Mouse (Mus musculus) myocyte (in vitro differentiated cells): ENCODE measurements at regions not wholly inside any gene's neighbourhood (a gene's known extent, or its start where the extent isn't known, plus 50 kb on each side); places are given as distances from the start of the nearest gene placed in this dataset.

ENCODE experiments used
- H3K27me3 ChIP-seq: one replicate; pipeline ENCODE4 v1.6.1; 2011; ENCODE audit not compliant: control insufficient read depth, insufficient read depth, insufficient read length
- H3K36me3 ChIP-seq: one replicate; pipeline ENCODE4 v1.6.1; 2011; ENCODE audit not compliant: control insufficient read depth, insufficient read depth
- H3K4me2 ChIP-seq: one replicate; pipeline ENCODE4 v1.6.1; 2011; ENCODE audit warnings: low read depth, control low read depth
- H3K4me3 ChIP-seq: one replicate; pipeline ENCODE4 v1.5.1; 2011; ENCODE audit warnings: mild to moderate bottlenecking, control low read depth, moderate library complexity
- H3K79me2 ChIP-seq: one replicate; pipeline ENCODE4 v1.6.1; 2011; ENCODE audit not compliant: control insufficient read depth, insufficient read depth
- H3ac ChIP-seq: one replicate; pipeline ENCODE4 v1.6.1; 2011; ENCODE audit not compliant: control insufficient read depth, insufficient read length
- CEBPB ChIP-seq: IDR thresholded peaks from 2 replicates; pipeline ENCODE4 v1.6.1; 2011; ENCODE audit warnings: mild to moderate bottlenecking, moderate library complexity; ENCODE audit not compliant: poor library complexity, insufficient read depth, severe bottlenecking
- E2F4 ChIP-seq: IDR thresholded peaks from one replicate; pipeline ENCODE4 v1.6.1; 2011; ENCODE audit warnings: mild to moderate bottlenecking, control low read depth, moderate library complexity; ENCODE audit not compliant: insufficient read depth
- MAX ChIP-seq: IDR thresholded peaks from one replicate; pipeline ENCODE4 v1.6.1; 2011; ENCODE audit warnings: low read depth, mild to moderate bottlenecking, control low read depth
- MYOD1 ChIP-seq, 3 experiments: IDR thresholded peaks; one replicate each; pipeline ENCODE4 v1.6.1; 2011; ENCODE audit warnings: control low read depth in 2 of 3, low read depth in 2 of 3, mild to moderate bottlenecking in 2 of 3, moderate library complexity in 1 of 3; ENCODE audit not compliant: insufficient read length in 2 of 3, control insufficient read depth in 1 of 3
- MYOG ChIP-seq, 3 experiments: IDR thresholded peaks; one replicate each; pipeline ENCODE4 v1.6.1; 2011; ENCODE audit warnings: control low read depth in 2 of 3, low read depth in 2 of 3, mild to moderate bottlenecking in 2 of 3; ENCODE audit not compliant: insufficient read length in 2 of 3, control insufficient read depth in 1 of 3, insufficient read depth in 1 of 3
- POLR2A ChIP-seq: IDR thresholded peaks from one replicate; pipeline ENCODE4 v1.6.1; 2011; ENCODE audit warnings: low read depth, mild to moderate bottlenecking, control low read depth, moderate library complexity; ENCODE audit not compliant: insufficient read length
- POLR2AphosphoS2 ChIP-seq: IDR thresholded peaks from one replicate; pipeline ENCODE4 v1.6.1; 2011; ENCODE audit warnings: low read depth, control low read depth; ENCODE audit not compliant: insufficient read length
- REST ChIP-seq: IDR thresholded peaks from one replicate; pipeline ENCODE4 v1.6.1; 2011; ENCODE audit warnings: mild to moderate bottlenecking, control low read depth, moderate library complexity; ENCODE audit not compliant: insufficient read depth, insufficient read length
- SRF ChIP-seq: IDR thresholded peaks from one replicate; pipeline ENCODE4 v1.6.1; 2011; ENCODE audit warnings: low read depth; ENCODE audit not compliant: control insufficient read depth, insufficient read length
- TCF12 ChIP-seq: IDR thresholded peaks from one replicate; pipeline ENCODE4 v1.6.1; 2011; ENCODE audit warnings: mild to moderate bottlenecking, control low read depth; ENCODE audit not compliant: poor library complexity, insufficient read depth, severe bottlenecking
- TCF3 ChIP-seq: IDR thresholded peaks from one replicate; pipeline ENCODE4 v1.6.1; 2011; ENCODE audit warnings: low read depth, control low read depth; ENCODE audit not compliant: insufficient read length
- USF1 ChIP-seq: IDR thresholded peaks from one replicate; pipeline ENCODE4 v1.6.1; 2011; ENCODE audit warnings: low read depth, mild to moderate bottlenecking, control low read depth, moderate library complexity

- no peaks in the 10 kb centered on the region for H3K36me3 ChIP-seq
- no peak for TF ChIP-seq CEBPB
- no peak for TF ChIP-seq POLR2AphosphoS2
- no peak for TF ChIP-seq MYOG (IDR thresholded peaks at IDR 0.05; ENCODE audit: control insufficient read depth in 1 of 3, insufficient read depth in 1 of 3, insufficient read length in 2 of 3, low read depth in 2 of 3)
- no peak for TF ChIP-seq MYOD1 (IDR thresholded peaks at IDR 0.05; ENCODE audit: control insufficient read depth in 1 of 3, insufficient read length in 2 of 3, low read depth in 2 of 3)
- no peak for TF ChIP-seq REST
- TF ChIP-seq SRF, result no peak
- no peak for TF ChIP-seq TCF3
- no peak for TF ChIP-seq E2F4
- TF ChIP-seq MAX, result no peak
- TF ChIP-seq POLR2A, result no peak
- TF ChIP-seq USF1, result no peak
- TF ChIP-seq TCF12, result no peak
- no peaks in the 10 kb centered on the region for H3K27me3 ChIP-seq
- H3ac ChIP-seq, result no peak overlapping the region
- no peaks in the 10 kb centered on the region for H3K79me2 ChIP-seq
- no peak overlapping the region for H3K4me3 ChIP-seq
- no peak overlapping the region for H3K4me2 ChIP-seq
These were observed 155.4 kb downstream of the Tgfb2 start for GRCm38 (mm10) chr1:186550265-186550885.

GRCm38 (mm10) chr1:186549207-186549606, 156.6 kb downstream of the Tgfb2 start:
- TF ChIP-seq E2F4, result no peak
- TF ChIP-seq USF1, result no peak
- no peak for TF ChIP-seq POLR2A
- TF ChIP-seq MAX, result no peak
- TF ChIP-seq CEBPB, result no peak
- TF ChIP-seq TCF12, result no peak
- TF ChIP-seq POLR2AphosphoS2, result no peak
- no peak for TF ChIP-seq MYOD1 (IDR thresholded peaks at IDR 0.05; ENCODE audit: control insufficient read depth in 1 of 3, insufficient read length in 2 of 3, low read depth in 2 of 3)
- TF ChIP-seq TCF3, result no peak
- no peak for TF ChIP-seq REST
- no peak for TF ChIP-seq MYOG (IDR thresholded peaks at IDR 0.05; ENCODE audit: control insufficient read depth in 1 of 3, insufficient read depth in 1 of 3, insufficient read length in 2 of 3, low read depth in 2 of 3)
- TF ChIP-seq SRF, result no peak
- Histone ChIP-seq H3K4me3 (no peak overlapping the region), H3K79me2 (no peaks in the 10 kb centered on the region), H3ac (no peak overlapping the region), H3K36me3 (no peaks in the 10 kb centered on the region), H3K27me3 (no peaks in the 10 kb centered on the region), H3K4me2 (no peak overlapping the region)

GRCm38 (mm10) chr1:186546386-186547185, 159.2 kb downstream of the Tgfb2 start:
- Histone ChIP-seq H3K36me3 (no peaks in the 10 kb centered on the region), H3K4me3 (no peak overlapping the region), H3ac (no peak overlapping the region), H3K27me3 (no peaks in the 10 kb centered on the region), H3K79me2 (no peaks in the 10 kb centered on the region), H3K4me2 (no peak overlapping the region)
- TF ChIP-seq MYOG (IDR thresholded peaks at IDR 0.05; ENCODE audit: control insufficient read depth in 1 of 3, insufficient read depth in 1 of 3, insufficient read length in 2 of 3, low read depth in 2 of 3), result no peak
- no peak for TF ChIP-seq MYOD1 (IDR thresholded peaks at IDR 0.05; ENCODE audit: control insufficient read depth in 1 of 3, insufficient read length in 2 of 3, low read depth in 2 of 3)
- no peak for TF ChIP-seq USF1
- TF ChIP-seq POLR2A, result no peak

GRCm38 (mm10) chr1:186540070-186540469, 165.7 kb downstream of the Tgfb2 start:
- TF ChIP-seq E2F4, result no peak
- TF ChIP-seq MYOD1 (IDR thresholded peaks at IDR 0.05; ENCODE audit: control insufficient read depth in 1 of 3, insufficient read length in 2 of 3, low read depth in 2 of 3), result no peak
- no peak for TF ChIP-seq CEBPB
- no peak for TF ChIP-seq REST
- TF ChIP-seq TCF3, result no peak
- no peak for TF ChIP-seq POLR2AphosphoS2
- no peak for TF ChIP-seq MAX
- TF ChIP-seq MYOG (IDR thresholded peaks at IDR 0.05; ENCODE audit: control insufficient read depth in 1 of 3, insufficient read depth in 1 of 3, insufficient read length in 2 of 3, low read depth in 2 of 3), result no peak
- no peak for TF ChIP-seq POLR2A
- TF ChIP-seq SRF, result no peak
- no peak for TF ChIP-seq TCF12
- no peak for TF ChIP-seq USF1
- H3K4me2 ChIP-seq, result no peak overlapping the region
- H3K79me2 ChIP-seq, result no peaks in the 10 kb centered on the region
- no peaks in the 10 kb centered on the region for H3K27me3 ChIP-seq
- no peak overlapping the region for H3K4me3 ChIP-seq
- no peak overlapping the region for H3ac ChIP-seq
- no peaks in the 10 kb centered on the region for H3K36me3 ChIP-seq
